Mouse (Mus musculus) inflammation-experienced regulatory T-cells, adult 16 weeks (primary cell): ENCODE data around the gene Mob1b. TPM values are rescaled to one million over a fixed set of nuclear protein-coding genes. Genes with fewer than 3 reads are reported as not detected.

ENCODE experiments used
- polyA plus RNA-seq: library from polyadenylated mRNA; unstranded; fragments of 100-300 nt; shearing (Covaris generic); gene quantifications from one replicate; pipeline ENCODE4 v1.2.1, GENCODE M21; 2017

Mob1b gene
- 13.4 TPM for polyA plus RNA-seq

DNA sequence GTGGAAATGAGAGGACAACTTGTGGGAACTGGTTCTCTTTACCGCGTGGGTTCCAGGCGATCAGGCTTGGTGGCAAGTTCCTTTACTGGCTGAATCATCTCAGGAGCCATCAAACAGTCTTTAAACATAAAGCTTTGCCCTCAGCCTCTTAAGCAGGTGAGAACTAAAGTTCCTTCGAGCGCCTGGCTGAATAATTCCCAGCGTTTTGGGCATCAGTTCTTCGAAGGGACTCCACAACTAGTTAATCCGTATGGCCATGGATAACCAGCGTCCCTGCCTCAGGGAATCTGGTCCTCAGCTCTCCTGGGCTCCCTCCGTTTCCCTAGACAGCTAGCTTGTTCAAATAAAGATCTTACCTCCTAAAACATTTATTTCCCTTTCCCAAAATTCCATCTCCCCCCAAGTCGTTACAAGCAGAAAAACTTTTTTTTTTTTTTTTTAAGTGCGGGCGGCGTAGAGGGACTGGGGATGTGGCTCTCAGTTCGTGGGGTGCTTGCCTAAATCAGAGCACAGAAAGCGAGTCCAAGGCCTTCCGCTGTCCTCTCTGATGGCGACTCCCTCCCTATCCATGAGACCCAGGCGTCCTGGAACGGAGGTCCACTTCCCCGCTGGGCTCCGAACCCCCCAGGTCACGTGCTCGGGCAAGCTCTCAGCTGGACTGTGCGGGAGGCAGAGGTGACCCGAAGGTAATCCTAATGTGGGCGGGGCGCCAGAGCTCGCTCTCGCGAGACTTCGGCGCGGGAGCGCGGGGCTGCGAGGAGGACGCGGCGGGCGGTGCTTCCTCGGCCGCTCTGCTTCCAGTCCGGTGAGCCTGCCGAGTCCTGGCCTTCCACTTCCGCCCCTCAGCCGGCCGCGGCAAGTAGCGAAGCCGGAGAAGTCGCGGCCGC lies at the start of gene Mob1b:
TSS of gene Mob1b (plus strand) at position 740 of the 887 bp plus-strand sequence.

GRCm38 (mm10) chr5:88675443-88676387 lies 44.9 kb upstream of the Mob1b start, which contains the start of gene Grsf1:
Grsf1 (minus strand) TSS chr5:88676171.

DNA sequence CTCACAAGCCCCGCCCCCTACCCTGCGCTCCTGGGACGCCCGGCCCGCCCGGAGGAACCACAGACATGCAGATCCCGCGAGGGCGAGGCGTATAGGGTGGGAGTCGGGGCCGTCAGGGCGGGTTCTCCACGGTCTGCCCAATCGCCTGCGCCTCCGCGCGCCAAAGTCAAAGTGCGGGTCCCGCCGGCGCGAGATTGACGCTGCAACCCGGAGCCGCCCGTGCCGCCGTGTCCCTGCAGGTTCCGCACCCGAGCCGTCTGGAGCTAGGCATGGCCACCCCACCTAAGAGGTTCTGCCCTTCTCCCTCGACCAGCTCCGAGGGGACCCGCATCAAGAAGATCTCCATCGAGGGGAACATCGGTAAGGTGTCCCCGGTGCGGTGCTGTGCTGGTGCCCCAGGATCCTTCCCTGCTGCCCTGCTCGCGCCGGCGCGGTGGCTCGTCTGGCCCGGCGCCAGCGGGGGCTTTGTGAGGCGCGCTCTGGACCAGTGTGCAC lies 44.4 kb downstream of the Mob1b start, which contains the start of gene Dck:
TSS of gene Dck (plus strand) at position 10 of the 495 bp plus-strand sequence.

Other genes with a start within 250 kb of the Mob1b start
- gene Enam, start 232.9 kb upstream of the Mob1b start, polyA plus RNA-seq: not detected
- gene Jchain, start 193.0 kb upstream of the Mob1b start, polyA plus RNA-seq: 11.6 TPM
- gene Utp3, start 166.4 kb upstream of the Mob1b start, polyA plus RNA-seq: 120 TPM
- gene Rufy3, start 155.8 kb upstream of the Mob1b start, polyA plus RNA-seq: 1.2 TPM
- 2.4 TPM for gene Grsf1, start 44.7 kb upstream of the Mob1b start, polyA plus RNA-seq
- 99.2 TPM for gene Dck, start 44.1 kb downstream of the Mob1b start, polyA plus RNA-seq
- not detected for gene Slc4a4, start 166.0 kb downstream of the Mob1b start, polyA plus RNA-seq